Mouse (Mus musculus): ENCODE data around the gene Trim45. TPM values are rescaled to one million over a fixed set of nuclear protein-coding genes. Genes with fewer than 3 reads are reported as not detected.
A peak's percentile ranks its signal among the peaks of the same experiment; 100 is the strongest.

The Trim45 gene
- polyA plus RNA-seq, 1 experiment from 2014 or later, result 5.7 TPM

- H3K4me1 ChIP-seq, result peaks cover 14% of the 10 kb centered on the region
- H3K27ac ChIP-seq (replicated peaks), result no peak overlapping the region
- H3K36me3 ChIP-seq (replicated peaks), result no peaks in the 10 kb centered on the region
- 82% methylated on average over 9 of the region's 9 CpGs for WGBS
- DNase-seq (ENCODE audit: low spot score), result no peak
- no peaks in the 10 kb centered on the region for H3K27me3 ChIP-seq (replicated peaks; ENCODE audit: low read depth, poor library complexity, severe bottlenecking)
- H3K4me3 ChIP-seq, result no peak overlapping the region
- no peaks in the 10 kb centered on the region for H3K9me3 ChIP-seq
Observed at GRCm38 (mm10) chr3:100911026-100911425, 11.0 kb upstream of the Trim45 start.

GRCm38 (mm10) chr3:100911498-100912213 lies 10.3 kb upstream of the Trim45 start:
- Histone ChIP-seq H3K4me1 (peaks cover 14% of the 10 kb centered on the region), H3K4me3 (no peak overlapping the region), H3K27ac (replicated peaks) (no peak overlapping the region), H3K9me3 (no peaks in the 10 kb centered on the region), H3K27me3 (replicated peaks; ENCODE audit: low read depth, poor library complexity, severe bottlenecking) (no peaks in the 10 kb centered on the region), H3K36me3 (replicated peaks) (no peaks in the 10 kb centered on the region)
- DNase-seq (ENCODE audit: low spot score), result no peak
- 78% methylated on average over 7 of the region's 7 CpGs for WGBS

DNA sequence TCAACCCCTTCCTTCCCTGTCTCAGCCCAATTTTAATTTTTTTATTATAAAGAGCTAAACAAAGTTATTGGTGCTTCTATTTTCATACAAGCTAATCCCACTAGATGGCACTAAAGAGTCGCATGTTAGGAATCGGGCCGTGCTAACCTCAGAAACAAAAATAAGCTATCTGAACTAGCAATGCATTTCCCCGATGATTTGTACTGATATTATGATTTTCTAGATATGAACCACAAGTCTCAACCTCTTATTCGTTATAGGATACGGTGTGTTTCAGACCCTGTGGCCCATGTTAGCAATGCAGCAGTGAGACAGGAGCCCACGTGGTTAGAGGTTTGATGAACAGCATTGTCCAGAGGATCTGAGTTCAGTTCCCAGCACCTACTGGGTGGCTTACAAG lies 5.2 kb upstream of the Trim45 start:
- WGBS, result 25% methylated on average over 7 of the region's 7 CpGs
- no peaks in the 10 kb centered on the region for H3K36me3 ChIP-seq (replicated peaks)
- H3K27me3 ChIP-seq (replicated peaks; ENCODE audit: low read depth, poor library complexity, severe bottlenecking), result no peaks in the 10 kb centered on the region
- DNase-seq (ENCODE audit: low spot score), result no peak
- no peak overlapping the region for H3K4me3 ChIP-seq
- H3K27ac ChIP-seq (replicated peaks), result no peak overlapping the region
- peaks cover 8% of the 10 kb centered on the region; the same call in 1 of the 2 replicates for H3K4me1 ChIP-seq
- no peaks in the 10 kb centered on the region for H3K9me3 ChIP-seq

DNA sequence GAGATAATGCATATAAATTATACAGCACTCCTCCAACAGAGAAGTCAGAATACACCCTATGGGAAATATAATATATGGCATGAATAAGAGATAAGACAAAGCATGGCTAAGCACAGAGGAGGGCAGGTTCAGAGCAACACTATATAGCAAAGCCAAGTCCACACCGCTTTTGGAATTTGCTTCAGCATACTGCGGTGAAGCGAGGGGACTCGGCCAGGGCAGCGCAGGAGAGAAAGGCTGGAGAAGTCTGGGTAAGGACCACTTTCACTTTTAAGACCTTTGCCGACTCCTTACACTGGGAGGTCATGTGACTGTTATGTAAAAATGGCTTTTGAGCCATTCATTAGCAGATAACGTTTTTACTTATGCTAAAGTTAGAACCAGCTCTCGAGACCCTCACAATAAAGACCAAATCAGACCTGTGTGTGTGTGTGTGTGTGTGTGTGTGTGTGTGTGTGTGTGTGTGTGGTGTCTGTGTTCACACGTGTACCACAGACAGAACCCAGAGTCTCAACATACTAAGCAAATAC lies 1.3 kb upstream of the Trim45 start:
- Histone ChIP-seq H3K9me3 (no peaks in the 10 kb centered on the region), H3K4me1 (peaks cover 32% of the 10 kb centered on the region), H3K4me3 (no peak overlapping the region), H3K27me3 (replicated peaks; ENCODE audit: low read depth, poor library complexity, severe bottlenecking) (no peaks in the 10 kb centered on the region), H3K36me3 (replicated peaks) (peaks cover 8% of the 10 kb centered on the region), H3K27ac (replicated peaks) (no peak overlapping the region)
- 84% methylated on average over 9 of the region's 9 CpGs for WGBS
- no peak for DNase-seq (ENCODE audit: low spot score)

DNA sequence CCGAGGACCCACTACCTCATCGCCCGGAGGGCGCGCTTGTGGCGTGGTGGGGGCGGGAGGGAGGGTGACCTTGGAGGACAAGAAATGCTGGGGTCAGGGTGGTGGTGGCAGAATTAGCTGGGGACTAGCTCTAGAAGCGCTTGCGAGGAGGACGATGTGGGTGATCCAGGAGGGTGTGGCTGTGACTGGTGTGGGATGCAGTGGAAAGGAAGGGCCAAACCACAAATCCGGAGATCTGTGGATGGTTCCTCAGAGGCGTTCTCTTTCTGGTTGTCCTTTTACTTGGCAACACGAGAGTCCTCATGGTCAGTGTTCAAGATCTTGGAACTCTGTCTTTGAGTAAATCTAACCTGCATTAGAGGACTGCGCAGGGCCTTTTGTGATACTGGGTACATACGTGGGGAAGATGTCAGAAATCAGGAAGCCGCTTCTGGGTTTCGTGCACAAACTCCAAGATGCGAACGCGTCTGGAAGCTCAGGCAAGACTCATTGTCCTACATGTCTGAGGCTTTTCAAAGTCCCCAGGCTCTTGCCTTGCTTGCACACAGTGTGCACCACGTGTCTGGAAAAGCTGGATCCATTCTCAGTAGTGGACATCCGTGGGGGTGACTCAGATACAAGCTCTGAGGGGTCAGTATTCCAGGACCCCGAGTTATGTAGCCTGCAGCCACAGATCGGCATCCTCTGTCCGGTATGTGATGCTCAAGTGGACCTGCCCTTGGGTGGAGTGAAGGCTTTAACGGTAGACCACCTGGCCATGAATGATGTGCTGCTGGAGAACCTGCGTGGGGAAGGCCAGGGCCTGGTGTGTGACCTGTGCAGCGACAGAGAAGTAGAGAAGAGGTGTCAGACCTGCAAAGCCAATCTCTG lies 739 bp downstream of the Trim45 start:
- peaks cover 38% of the 10 kb centered on the region for H3K4me1 ChIP-seq
- H3K36me3 ChIP-seq (replicated peaks), result peaks cover 18% of the 10 kb centered on the region
- WGBS, result 40% methylated on average over 28 of the region's 28 CpGs
- DNase-seq (ENCODE audit: low spot score), result no peak
- H3K9me3 ChIP-seq, result no peaks in the 10 kb centered on the region
- peak overlapping the region; percentile 95 for H3K27ac ChIP-seq (replicated peaks)
- H3K27me3 ChIP-seq (replicated peaks; ENCODE audit: low read depth, poor library complexity, severe bottlenecking), result no peaks in the 10 kb centered on the region
- peak overlapping the region; percentile 77 for H3K4me3 ChIP-seq

DNA sequence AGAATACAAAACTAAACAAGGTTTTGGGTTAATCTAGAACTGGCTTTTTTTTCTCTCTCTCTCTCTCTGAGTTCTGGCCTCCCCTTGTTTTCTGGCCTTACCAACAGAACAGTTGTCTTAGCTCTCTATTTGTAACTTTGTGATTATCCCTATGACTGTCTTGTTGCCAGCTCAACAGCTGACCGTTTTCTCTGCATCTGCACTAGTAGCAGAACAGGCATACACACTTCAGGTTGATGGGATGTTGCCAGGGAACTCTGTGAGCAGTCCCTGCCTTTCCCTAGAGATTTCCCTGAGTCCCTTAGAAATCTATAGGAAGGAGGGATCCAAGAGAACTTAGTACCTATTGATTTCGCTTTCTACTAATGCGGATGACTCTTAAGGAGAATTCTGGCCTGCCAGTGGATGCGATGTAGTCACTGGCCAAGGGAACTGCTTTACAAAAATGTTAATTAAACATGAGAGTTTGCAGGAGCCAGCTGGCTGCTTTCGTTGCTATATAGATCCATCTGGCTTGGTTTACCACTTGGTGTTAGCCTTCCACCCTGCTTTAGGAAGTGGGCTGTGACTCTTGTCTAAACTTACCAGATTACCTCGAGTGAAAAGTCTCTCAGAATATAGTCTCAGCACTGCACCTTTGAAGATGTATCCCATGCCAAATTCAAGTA lies 2.2 kb downstream of the Trim45 start:
- 84% methylated on average over 6 of the region's 6 CpGs for WGBS
- peaks cover 31% of the 10 kb centered on the region for H3K36me3 ChIP-seq (replicated peaks)
- H3K9me3 ChIP-seq, result no peaks in the 10 kb centered on the region
- no peaks in the 10 kb centered on the region for H3K27me3 ChIP-seq (replicated peaks; ENCODE audit: low read depth, poor library complexity, severe bottlenecking)
- no peak for DNase-seq (ENCODE audit: low spot score)
- H3K27ac ChIP-seq (replicated peaks), result no peak overlapping the region
- no peak overlapping the region for H3K4me3 ChIP-seq
- H3K4me1 ChIP-seq, result peaks cover 38% of the 10 kb centered on the region

- no peak for DNase-seq (ENCODE audit: low spot score)
- Histone ChIP-seq H3K9me3 (no peaks in the 10 kb centered on the region), H3K27me3 (replicated peaks; ENCODE audit: low read depth, poor library complexity, severe bottlenecking) (no peaks in the 10 kb centered on the region), H3K4me3 (no peak overlapping the region), H3K27ac (replicated peaks) (no peak overlapping the region), H3K4me1 (peaks cover 38% of the 10 kb centered on the region), H3K36me3 (replicated peaks) (peaks cover 40% of the 10 kb centered on the region)
- WGBS, result 90% methylated on average over 16 of the region's 16 CpGs
Observed at GRCm38 (mm10) chr3:100925176-100925575, 3.2 kb downstream of the Trim45 start.

- H3K4me1 ChIP-seq, result 0 out of 2 replicates have a peak, but pooled peaks cover 6% of the 10 kb centered on the region
- H3K9me3 ChIP-seq, result no peaks in the 10 kb centered on the region
- 94% methylated on average over 23 of the region's 23 CpGs for WGBS
- no peak overlapping the region for H3K27ac ChIP-seq (replicated peaks)
- no peak for DNase-seq (ENCODE audit: low spot score)
- H3K36me3 ChIP-seq (replicated peaks), result peaks cover 77% of the 10 kb centered on the region
- no peaks in the 10 kb centered on the region for H3K27me3 ChIP-seq (replicated peaks; ENCODE audit: low read depth, poor library complexity, severe bottlenecking)
- H3K4me3 ChIP-seq, result no peak overlapping the region
Observed at GRCm38 (mm10) chr3:100931332-100932076, 9.5 kb downstream of the Trim45 start.

- 69% methylated on average over 11 of the region's 11 CpGs for WGBS
- H3K27ac ChIP-seq (replicated peaks), result no peak overlapping the region
- H3K36me3 ChIP-seq (replicated peaks), result peaks cover 85% of the 10 kb centered on the region
- no peaks in the 10 kb centered on the region for H3K27me3 ChIP-seq (replicated peaks; ENCODE audit: low read depth, poor library complexity, severe bottlenecking)
- DNase-seq (ENCODE audit: low spot score), result no peak
- H3K4me1 ChIP-seq, result no peaks in the 10 kb centered on the region
- no peaks in the 10 kb centered on the region for H3K9me3 ChIP-seq
- no peak overlapping the region for H3K4me3 ChIP-seq
Observed at GRCm38 (mm10) chr3:100932077-100932944, 10.3 kb downstream of the Trim45 start.

DNA sequence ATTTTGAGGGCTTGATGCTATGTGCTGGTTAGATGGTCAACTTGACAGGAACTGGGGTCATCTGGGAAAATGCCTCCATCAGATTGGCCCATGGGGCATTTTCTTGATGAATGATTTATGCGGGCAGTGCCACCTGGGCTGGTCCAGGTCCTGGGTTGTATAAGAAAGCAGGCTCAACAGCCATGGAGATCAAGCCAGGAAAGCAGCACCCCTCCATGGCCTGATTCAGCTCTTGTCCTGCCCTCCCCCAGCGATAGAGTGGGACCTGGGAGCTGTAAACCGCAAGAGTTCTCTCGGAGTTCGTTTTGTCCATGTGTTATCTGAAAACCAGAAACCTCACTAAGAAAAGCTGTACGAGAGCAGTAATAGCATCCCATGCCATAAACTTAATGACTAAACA lies 13.5 kb downstream of the Trim45 start:
- 92% methylated on average over 6 of the region's 6 CpGs for WGBS
- Histone ChIP-seq H3K36me3 (replicated peaks) (peaks cover 89% of the 10 kb centered on the region), H3K27ac (replicated peaks) (no peak overlapping the region), H3K4me1 (no peaks in the 10 kb centered on the region), H3K27me3 (replicated peaks; ENCODE audit: low read depth, poor library complexity, severe bottlenecking) (no peaks in the 10 kb centered on the region), H3K9me3 (no peaks in the 10 kb centered on the region), H3K4me3 (no peak overlapping the region)
- DNase-seq (ENCODE audit: low spot score), result no peak

- H3K4me3 ChIP-seq, result no peak overlapping the region
- no peak for DNase-seq (ENCODE audit: low spot score)
- H3K4me1 ChIP-seq, result no peaks in the 10 kb centered on the region
- 92% methylated on average over 6 of the region's 6 CpGs for WGBS
- no peak overlapping the region for H3K27ac ChIP-seq (replicated peaks)
- peaks cover 94% of the 10 kb centered on the region for H3K36me3 ChIP-seq (replicated peaks)
- H3K9me3 ChIP-seq, result no peaks in the 10 kb centered on the region
- no peaks in the 10 kb centered on the region for H3K27me3 ChIP-seq (replicated peaks; ENCODE audit: low read depth, poor library complexity, severe bottlenecking)
Observed at GRCm38 (mm10) chr3:100936201-100936600, 14.2 kb downstream of the Trim45 start.
